Mouse (Mus musculus) cerebellum, adult 11 months (tissue): ENCODE results near the gene Psmb3.
A peak's percentile ranks its signal among the peaks of the same experiment; 100 is the strongest.

Experiments
- DNase-seq: peaks from one replicate; pipeline ENCODE4 v3.0.0; 2022

Psmb3 gene

GRCm38 (mm10) chr11:97668160-97668559 lies 35.0 kb upstream of the Psmb3 start:
- no peak for DNase-seq

GRCm38 (mm10) chr11:97669268-97669667 lies 33.9 kb upstream of the Psmb3 start:
- no peak for DNase-seq

GRCm38 (mm10) chr11:97669829-97670228 lies 33.4 kb upstream of the Psmb3 start:
- DNase-seq, result no peak

- no peak for DNase-seq
These were observed 32.7 kb upstream of the Psmb3 start for GRCm38 (mm10) chr11:97670234-97671176.

GRCm38 (mm10) chr11:97671177-97671527 lies 32.0 kb upstream of the Psmb3 start:
- no peak for DNase-seq

- DNase-seq, result no peak
These were observed 30.1 kb upstream of the Psmb3 start for GRCm38 (mm10) chr11:97673148-97673547.

GRCm38 (mm10) chr11:97676050-97676754 lies 27.0 kb upstream of the Psmb3 start:
- no peak for DNase-seq

GRCm38 (mm10) chr11:97677381-97677780 lies 25.8 kb upstream of the Psmb3 start:
- no peak for DNase-seq

- DNase-seq, result no peak
These were observed 25.4 kb upstream of the Psmb3 start for GRCm38 (mm10) chr11:97677842-97678241.

- DNase-seq, result no peak
These were observed 24.9 kb upstream of the Psmb3 start for GRCm38 (mm10) chr11:97678301-97678700.

GRCm38 (mm10) chr11:97680430-97680829 lies 22.8 kb upstream of the Psmb3 start:
- DNase-seq, result no peak

GRCm38 (mm10) chr11:97682504-97683055 lies 20.6 kb upstream of the Psmb3 start:
- no peak for DNase-seq

GRCm38 (mm10) chr11:97684063-97684680 lies 19.0 kb upstream of the Psmb3 start:
- DNase-seq, result no peak

- no peak for DNase-seq
These were observed 18.4 kb upstream of the Psmb3 start for GRCm38 (mm10) chr11:97684766-97685165.

GRCm38 (mm10) chr11:97685613-97686321 lies 17.4 kb upstream of the Psmb3 start, which contains the start of gene Cisd3:
TSS of gene Cisd3 (plus strand) at chr11:97685826.
- DNase-seq, result peak; percentile 92

GRCm38 (mm10) chr11:97686322-97686908 lies 16.8 kb upstream of the Psmb3 start:
- DNase-seq, result no peak

GRCm38 (mm10) chr11:97687061-97687460 lies 16.1 kb upstream of the Psmb3 start:
- DNase-seq, result no peak

GRCm38 (mm10) chr11:97689861-97690260 lies 13.3 kb upstream of the Psmb3 start:
- DNase-seq, result no peak

- DNase-seq, result no peak
These were observed 8.8 kb upstream of the Psmb3 start for GRCm38 (mm10) chr11:97694435-97694834.

GRCm38 (mm10) chr11:97694921-97695711 lies 8.1 kb upstream of the Psmb3 start:
- DNase-seq, result no peak

GRCm38 (mm10) chr11:97695712-97696401 lies 7.3 kb upstream of the Psmb3 start:
- DNase-seq, result no peak
